Mouse (Mus musculus): ENCODE data around the gene Ctsf. TPM values are rescaled to one million over a fixed set of nuclear protein-coding genes. Genes with fewer than 3 reads are reported as not detected.

Gene Ctsf
- polyA plus RNA-seq, 1 experiment, result not detected

GRCm38 (mm10) chr19:4840848-4841247 is 14.1 kb upstream of the Ctsf start:
- no peak for TF ChIP-seq GATA1 (IDR thresholded peaks at IDR 0.05; ENCODE audit: low read length)

DNA sequence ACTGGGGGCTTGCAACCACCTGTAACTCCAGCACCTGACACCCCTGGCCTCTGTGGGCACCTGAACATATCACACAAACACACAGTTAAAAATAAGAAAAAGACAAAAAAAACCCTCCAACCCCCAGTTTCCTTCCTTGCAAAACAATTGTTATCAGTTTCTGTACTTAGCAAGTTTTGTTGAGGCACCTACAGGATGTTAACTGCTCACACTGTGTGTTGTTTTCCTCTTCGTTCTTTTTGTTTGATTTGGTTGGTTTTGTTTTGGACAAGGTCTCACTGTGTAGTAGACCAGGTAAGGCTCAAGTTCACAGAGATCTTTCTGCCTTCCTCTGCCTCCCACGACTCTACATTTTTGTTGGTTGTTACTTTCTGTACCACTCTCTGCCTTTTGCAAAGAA is 12.3 kb upstream of the Ctsf start:
- no peak for TF ChIP-seq GATA1 (IDR thresholded peaks at IDR 0.05; ENCODE audit: low read length)

DNA sequence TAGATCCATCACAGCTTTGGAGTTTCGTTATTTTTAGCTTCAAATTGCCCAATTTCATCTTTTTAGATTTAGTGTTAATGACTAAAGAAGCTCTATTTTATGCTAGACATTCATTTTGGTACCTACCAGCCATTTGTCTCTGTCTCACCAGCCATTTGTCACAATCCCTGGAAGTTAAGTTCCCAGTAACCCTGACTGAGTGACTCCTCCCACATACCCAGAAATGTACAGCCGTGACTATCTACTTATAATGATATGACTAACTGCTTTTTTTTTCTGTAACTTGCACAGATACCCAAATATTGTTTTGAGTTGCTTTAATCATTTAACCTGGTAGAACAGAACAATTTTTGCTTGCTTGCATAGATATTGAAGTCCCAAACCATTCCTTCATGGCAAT is 9.1 kb upstream of the Ctsf start:
- TF ChIP-seq GATA1 (IDR thresholded peaks at IDR 0.05; ENCODE audit: low read length), result no peak

DNA sequence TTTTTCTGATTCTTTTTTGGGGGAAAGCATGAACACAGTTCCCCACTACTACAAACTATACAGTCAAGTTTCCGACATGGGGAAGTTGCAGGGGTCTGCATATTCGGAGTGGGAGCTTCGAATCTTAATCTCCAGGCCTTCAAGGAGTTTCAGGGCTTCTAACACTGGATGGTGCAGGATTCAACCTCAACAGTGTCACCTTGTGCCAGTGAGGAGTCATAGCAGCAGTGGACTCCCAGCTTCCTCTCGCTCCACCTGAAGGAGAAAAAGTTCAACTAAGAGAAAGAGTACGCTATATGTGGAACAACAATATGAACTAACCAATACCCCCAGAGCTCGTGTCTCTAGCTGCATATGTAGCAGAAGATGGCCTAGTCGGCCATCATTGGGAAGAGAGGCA is 7.4 kb upstream of the Ctsf start:
- TF ChIP-seq GATA1 (IDR thresholded peaks at IDR 0.05; ENCODE audit: low read length), result no peak

DNA sequence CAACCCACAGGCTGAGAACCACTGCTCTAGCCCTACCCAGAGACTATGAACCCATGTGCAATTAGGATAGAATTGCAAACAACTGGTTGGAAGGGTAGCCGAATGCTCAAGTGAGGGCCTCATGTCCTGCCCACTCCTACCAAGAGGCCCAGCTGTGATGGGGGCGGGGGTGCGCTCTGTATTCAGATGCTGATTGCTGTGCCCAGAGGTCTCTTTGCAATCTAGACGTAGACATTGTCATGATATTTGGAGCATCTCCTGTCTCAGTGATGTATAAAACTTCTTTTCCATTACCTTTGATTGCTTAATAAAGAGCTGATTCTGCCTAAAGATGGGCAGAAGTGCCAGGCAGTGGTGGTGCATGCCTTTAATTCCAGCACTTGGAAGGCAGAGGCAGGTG is 5.1 kb upstream of the Ctsf start:
- TF ChIP-seq GATA1 (IDR thresholded peaks at IDR 0.05; ENCODE audit: low read length), result no peak

DNA sequence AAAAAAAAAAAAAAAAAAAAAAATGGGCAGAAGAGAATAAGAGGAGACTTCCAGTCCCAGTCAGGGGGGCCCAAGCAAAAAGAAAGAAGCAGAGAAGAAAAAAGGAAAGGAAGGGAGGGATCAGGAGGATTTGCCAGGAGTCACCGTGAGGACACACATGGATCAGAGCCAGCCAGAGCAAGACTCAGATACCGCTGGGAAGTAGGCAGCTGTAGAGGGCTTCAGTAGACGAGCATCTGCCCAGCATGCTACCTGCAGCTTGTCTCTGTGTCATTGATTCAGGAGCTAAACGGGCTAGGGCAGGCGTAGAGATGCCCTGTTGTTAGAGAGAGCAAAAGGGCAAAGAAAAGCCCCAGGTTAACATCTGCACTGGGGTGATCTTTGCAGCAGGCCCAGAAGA is 4.6 kb upstream of the Ctsf start:
- no peak for TF ChIP-seq GATA1 (IDR thresholded peaks at IDR 0.05; ENCODE audit: low read length)

DNA sequence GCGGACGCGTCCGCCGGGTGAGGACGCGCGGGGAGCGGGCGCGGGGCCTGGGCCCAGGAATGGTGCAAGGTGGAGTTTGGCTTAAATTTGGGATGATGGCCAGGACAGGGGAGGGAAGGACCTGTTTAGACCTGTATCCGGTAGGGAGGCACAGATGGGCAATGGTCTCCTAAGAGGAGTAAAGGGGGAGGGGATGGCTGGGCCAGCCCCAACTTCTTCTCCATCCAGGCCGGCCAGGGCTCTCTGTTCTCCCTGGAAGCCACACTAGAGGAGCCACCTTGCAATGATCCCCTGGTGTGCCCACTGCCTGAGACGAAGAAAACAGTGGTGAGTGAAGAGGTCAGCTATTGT is 515 bp downstream of the Ctsf start:
- no peak for TF ChIP-seq GATA1 (IDR thresholded peaks at IDR 0.05; ENCODE audit: low read length)

- TF ChIP-seq GATA1 (IDR thresholded peaks at IDR 0.05; ENCODE audit: low read length), result no peak
Measured at GRCm38 (mm10) chr19:4855951-4856350, 1.0 kb downstream of the Ctsf start.

DNA sequence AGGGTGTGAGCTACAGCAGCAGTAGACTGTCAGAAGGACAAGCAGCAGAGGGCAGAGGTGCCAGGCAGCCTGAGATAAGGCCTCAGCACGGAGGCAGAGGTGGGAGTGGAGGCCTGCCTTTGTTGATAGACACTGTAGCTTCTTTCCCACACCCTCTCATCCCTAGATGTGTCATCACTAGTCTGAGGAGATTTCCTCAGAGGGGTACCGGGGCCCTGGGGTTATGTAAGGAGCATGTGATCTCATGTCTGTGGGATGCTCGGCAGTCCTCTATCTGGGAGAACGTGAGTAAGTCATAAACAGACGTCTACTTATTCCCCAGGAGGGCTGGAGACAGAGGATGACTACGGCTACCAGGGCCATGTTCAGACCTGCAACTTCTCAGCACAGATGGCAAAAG is 4.2 kb downstream of the Ctsf start:
- TF ChIP-seq GATA1 (IDR thresholded peaks at IDR 0.05; ENCODE audit: low read length), result no peak

DNA sequence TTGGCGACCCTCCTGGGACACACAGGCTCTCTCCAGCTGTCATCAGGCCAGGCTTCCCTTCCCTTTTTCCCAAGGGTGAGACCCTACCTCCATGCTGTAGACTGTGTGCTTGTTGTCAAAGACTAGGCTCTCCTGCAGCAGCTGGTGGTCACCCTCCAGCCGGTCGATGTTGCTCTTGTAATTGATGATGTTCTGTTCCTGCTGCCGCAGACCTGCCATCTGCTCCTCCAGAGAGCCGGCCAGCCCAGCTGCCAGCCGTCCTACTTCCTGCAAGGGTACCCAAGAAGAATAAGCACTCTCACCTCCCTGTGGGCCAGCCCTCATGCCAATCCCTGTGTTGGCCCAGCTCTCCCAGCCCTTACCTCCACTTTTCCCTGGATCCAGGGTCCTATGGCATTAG is 8.1 kb downstream of the Ctsf start:
- TF ChIP-seq GATA1 (IDR thresholded peaks at IDR 0.05; ENCODE audit: low read length), result no peak

GRCm38 (mm10) chr19:4865147-4865546 is 10.2 kb downstream of the Ctsf start:
- no peak for TF ChIP-seq GATA1 (IDR thresholded peaks at IDR 0.05; ENCODE audit: low read length)

- no peak for TF ChIP-seq GATA1 (IDR thresholded peaks at IDR 0.05; ENCODE audit: low read length)
Measured at GRCm38 (mm10) chr19:4876241-4876640, 21.3 kb downstream of the Ctsf start.

DNA sequence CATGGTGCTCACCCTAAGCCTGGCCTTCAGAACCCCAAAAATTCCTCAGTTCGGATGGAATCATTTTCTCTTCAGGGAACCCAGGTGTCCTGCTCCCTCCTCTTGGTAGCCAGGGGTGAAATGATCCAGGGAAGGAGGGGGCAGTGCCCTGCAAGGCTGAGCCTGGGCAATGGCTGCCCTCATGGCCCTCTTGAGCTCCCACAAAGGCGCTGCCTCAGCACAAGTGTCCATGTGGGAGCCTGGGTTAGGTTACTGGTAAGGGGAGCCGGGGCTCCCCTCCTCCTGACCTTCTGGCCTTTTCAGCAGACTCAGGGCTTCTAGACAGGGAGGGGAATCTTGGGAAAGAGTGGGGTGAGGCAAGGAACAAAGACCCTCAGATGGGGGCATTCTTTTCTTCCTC is 21.8 kb downstream of the Ctsf start:
- no peak for TF ChIP-seq GATA1 (IDR thresholded peaks at IDR 0.05; ENCODE audit: low read length)

GRCm38 (mm10) chr19:4877785-4878184 is 22.9 kb downstream of the Ctsf start, which contains the start of gene Actn3:
TSS of gene Actn3 (minus strand) at chr19:4877909.
- TF ChIP-seq GATA1 (IDR thresholded peaks at IDR 0.05; ENCODE audit: low read length), result no peak

DNA sequence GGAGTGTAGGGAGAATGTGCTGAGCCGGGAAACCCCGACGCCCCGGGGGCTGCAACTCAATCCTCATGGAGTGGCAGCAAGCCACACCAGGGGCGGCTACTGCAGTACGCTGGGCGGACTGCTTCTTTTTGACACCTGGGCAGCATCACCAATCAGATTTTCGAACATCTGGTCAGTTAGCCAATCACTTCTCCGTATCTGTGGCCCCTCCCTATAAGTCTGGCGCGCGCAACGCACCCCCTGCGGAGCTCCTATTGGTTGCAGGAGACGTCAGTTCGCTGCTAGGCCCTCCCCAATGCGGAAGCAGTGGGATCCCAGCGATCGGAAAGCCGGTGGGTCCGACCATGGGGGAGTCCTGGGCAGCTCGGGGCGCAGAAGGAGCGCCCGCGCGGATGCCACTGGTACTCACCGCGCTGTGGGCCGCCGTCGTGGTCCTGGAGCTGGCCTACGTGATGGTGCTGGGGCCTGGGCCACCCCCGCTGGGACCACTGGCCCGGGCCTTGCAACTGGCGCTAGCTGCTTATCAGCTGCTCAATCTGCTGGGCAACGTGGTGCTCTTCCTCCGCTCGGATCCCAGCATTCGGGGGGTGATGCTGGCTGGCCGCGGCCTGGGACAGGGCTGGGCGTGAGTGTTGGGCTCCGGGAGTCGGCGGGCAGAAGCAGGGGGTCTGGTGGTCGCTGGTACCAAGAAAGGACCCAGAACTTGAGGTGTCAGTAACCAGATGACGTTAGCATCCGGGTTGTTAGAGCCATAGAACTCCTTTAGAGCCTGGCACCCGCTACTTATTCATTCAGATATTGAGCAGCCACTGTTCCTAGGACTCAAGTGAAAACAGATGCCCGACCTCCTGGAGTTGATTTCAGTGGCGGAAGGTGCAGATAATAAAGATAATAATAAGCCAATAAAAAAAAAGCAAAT is 23.7 kb downstream of the Ctsf start, which contains the start of gene Zdhhc24:
Gene Zdhhc24, plus strand, starts transcription at position 264 of the 919 bp plus-strand sequence.
- no peak for TF ChIP-seq GATA1 (IDR thresholded peaks at IDR 0.05; ENCODE audit: low read length)

DNA sequence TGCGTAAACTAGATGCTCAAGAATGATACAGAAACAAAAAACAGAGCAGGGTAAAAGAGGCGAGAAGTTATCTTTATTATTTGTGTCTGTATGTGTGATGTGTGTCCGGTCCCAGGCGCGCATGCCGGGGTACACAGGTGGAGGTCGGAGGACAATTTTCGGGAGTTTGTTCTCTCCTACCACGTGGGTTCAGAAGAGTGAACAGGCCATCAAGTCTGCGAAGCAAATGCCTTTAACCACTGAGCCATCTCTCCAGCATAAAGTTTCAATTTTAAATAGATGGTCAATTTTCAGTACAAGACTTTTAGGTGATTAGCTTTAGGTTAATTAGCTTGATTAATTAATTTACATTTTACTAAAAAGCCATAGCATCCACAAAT is 24.4 kb downstream of the Ctsf start:
- TF ChIP-seq GATA1 (IDR thresholded peaks at IDR 0.05; ENCODE audit: low read length), result no peak

GRCm38 (mm10) chr19:4883961-4884360 is 29.0 kb downstream of the Ctsf start:
- TF ChIP-seq GATA1 (IDR thresholded peaks at IDR 0.05; ENCODE audit: low read length), result no peak

Measured in G1E-ER4 (cell line).